Mouse (Mus musculus) thymus, adult 2 months (tissue): ENCODE measurements around the gene Zdhhc5.

Experiments used
- CTCF ChIP-seq: fragments of 200-500 bp; IDR thresholded peaks from 2 replicates; pipeline ENCODE4 v1.5.1; 2012; ENCODE audit warnings: mild to moderate bottlenecking, control low read depth, low read length, moderate library complexity, borderline replicate concordance; ENCODE audit not compliant: control insufficient read depth, poor library complexity, insufficient read depth; ENCODE audit errors: extremely low read depth
- POLR2A ChIP-seq: fragments of 200-500 bp; IDR thresholded peaks from 2 replicates; pipeline ENCODE4 v1.6.1; 2012; ENCODE audit warnings: mild to moderate bottlenecking, low read length, control low read depth, moderate library complexity; ENCODE audit not compliant: control insufficient read depth, poor library complexity, insufficient read depth; ENCODE audit errors: extremely low read depth

- TF ChIP-seq CTCF (no peak), POLR2A (no peak)
These were observed 45.0 kb downstream of the Zdhhc5 start for GRCm38 (mm10) chr2:84669828-84670568.
